Mouse (Mus musculus) layer of hippocampus, postnatal 10 days (tissue): ENCODE data around the gene Kcnq1. TPM values are rescaled to one million over a fixed set of nuclear protein-coding genes. Genes with fewer than 3 reads are reported as not detected.

Source experiments
- DNase-seq, 2 experiments: peaks; one replicate each; pipeline ENCODE4 v3.0.0; 2021; ENCODE audit warnings: low spot score in 2 of 2
- total RNA-seq, 2 experiments: library from RNA; stranded (reverse); gene quantifications; 2 replicates each; pipeline ENCODE4 v1.2.3; 2021

Kcnq1 gene
- total RNA-seq, 2 experiments from 2014 or later = 1.0 to 2.3 TPM

GRCm38 (mm10) chr7:143360776-143361175, 254.6 kb downstream of the Kcnq1 start:
- DNase-seq = no peak

- no peak for DNase-seq
These were observed 258.1 kb downstream of the Kcnq1 start for GRCm38 (mm10) chr7:143364092-143364832.

GRCm38 (mm10) chr7:143364969-143365839, 259.0 kb downstream of the Kcnq1 start:
- DNase-seq = no peak

- DNase-seq = no peak
These were observed 261.5 kb downstream of the Kcnq1 start for GRCm38 (mm10) chr7:143367366-143368266.

- DNase-seq = no peak
These were observed 262.1 kb downstream of the Kcnq1 start for GRCm38 (mm10) chr7:143368267-143368643.

GRCm38 (mm10) chr7:143371336-143371735, 265.2 kb downstream of the Kcnq1 start:
- no peak for DNase-seq

GRCm38 (mm10) chr7:143373265-143373664, 267.1 kb downstream of the Kcnq1 start:
- DNase-seq = no peak

- DNase-seq = no peak
These were observed 269.8 kb downstream of the Kcnq1 start for GRCm38 (mm10) chr7:143375945-143376344.

- no peak for DNase-seq
These were observed 274.4 kb downstream of the Kcnq1 start for GRCm38 (mm10) chr7:143380466-143381073.

- no peak for DNase-seq
These were observed 280.5 kb downstream of the Kcnq1 start for GRCm38 (mm10) chr7:143386632-143387031.

GRCm38 (mm10) chr7:143388783-143389695, 282.9 kb downstream of the Kcnq1 start:
- DNase-seq = no peak

- no peak for DNase-seq
These were observed 283.7 kb downstream of the Kcnq1 start for GRCm38 (mm10) chr7:143389860-143390259.

GRCm38 (mm10) chr7:143390277-143390948, 284.3 kb downstream of the Kcnq1 start:
- no peak for DNase-seq

- DNase-seq = no peak
These were observed 289.0 kb downstream of the Kcnq1 start for GRCm38 (mm10) chr7:143395113-143395563.

GRCm38 (mm10) chr7:143399756-143400155, 293.6 kb downstream of the Kcnq1 start:
- no peak for DNase-seq

- DNase-seq = no peak
These were observed 294.4 kb downstream of the Kcnq1 start for GRCm38 (mm10) chr7:143400599-143400998.

GRCm38 (mm10) chr7:143401429-143402016, 295.4 kb downstream of the Kcnq1 start:
- DNase-seq = no peak

GRCm38 (mm10) chr7:143404296-143404695, 298.1 kb downstream of the Kcnq1 start:
- DNase-seq = no peak
